Mouse (Mus musculus) adrenal gland, adult (tissue): Measurements from ENCODE around the gene Rhno1.

ENCODE experiments used
- DNase-seq, 2 experiments: peaks; one replicate each; pipeline ENCODE4 v3.0.0; 2022 to 2023; ENCODE audit warnings: low spot score in 1 of 2; ENCODE audit not compliant: inconsistent age in 2 of 2

Gene Rhno1

GRCm38 (mm10) chr6:128363007-128363825, 505 bp upstream of the Rhno1 start:
- DNase-seq = no peak

DNA sequence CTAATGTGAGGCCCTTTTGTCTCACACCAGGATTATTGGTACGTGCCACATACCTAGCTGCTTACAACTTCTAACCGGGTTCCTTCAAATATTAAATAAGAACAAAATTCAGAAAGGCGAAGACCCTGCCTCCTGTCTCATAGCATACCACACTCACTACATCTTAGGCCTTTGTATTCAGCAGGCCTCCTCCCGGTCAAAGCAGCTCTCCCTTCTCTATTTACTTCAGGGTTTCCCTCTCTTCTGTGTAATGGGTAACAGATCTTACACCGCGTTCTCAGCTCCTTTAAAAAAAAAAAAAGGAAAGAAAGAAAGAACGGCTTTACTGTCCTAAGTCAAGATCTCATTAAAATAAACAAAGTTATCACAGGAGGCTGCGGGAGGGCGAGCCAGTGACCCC, 810 bp downstream of the Rhno1 start:
- DNase-seq = no peak

- peak; percentile 70 to 92 for DNase-seq
Observed at GRCm38 (mm10) chr6:128358999-128359398, 3.7 kb downstream of the Rhno1 start.

GRCm38 (mm10) chr6:128355726-128356416, 6.8 kb downstream of the Rhno1 start, which contains the start of gene Tulp3:
Gene Tulp3 (minus strand): TSS chr6:128355851.
- peak; percentile 97 to 98 for DNase-seq

DNA sequence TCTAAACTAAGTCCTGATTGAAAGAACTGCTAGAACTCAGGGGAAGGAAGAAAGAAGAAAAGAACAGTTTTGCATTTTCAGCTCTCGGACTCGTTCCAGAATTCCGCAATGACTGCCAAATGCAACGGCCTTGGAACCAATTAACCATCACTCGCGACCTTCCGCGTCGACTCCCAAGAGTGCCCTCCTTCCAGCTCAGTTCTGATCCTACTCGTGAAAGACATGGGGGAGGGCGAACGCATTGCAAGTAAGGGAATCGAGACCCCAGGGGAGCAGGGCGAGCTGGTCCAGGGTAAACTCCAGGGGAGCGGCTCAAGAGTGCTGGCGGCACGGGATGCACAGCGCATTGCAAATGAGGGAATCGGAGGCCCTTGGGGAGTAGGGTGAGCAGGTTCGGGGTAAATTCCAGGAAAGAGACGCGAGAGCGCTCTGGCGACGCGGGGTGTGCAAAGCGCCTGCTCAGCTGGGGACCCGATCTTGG, 7.5 kb downstream of the Rhno1 start:
- DNase-seq = peak; percentile 78 to 94

GRCm38 (mm10) chr6:128354140-128354539, 8.6 kb downstream of the Rhno1 start:
- DNase-seq = peak in 1 of 2 experiments; percentile 65

GRCm38 (mm10) chr6:128349711-128350110, 13.0 kb downstream of the Rhno1 start:
- no peak for DNase-seq

DNA sequence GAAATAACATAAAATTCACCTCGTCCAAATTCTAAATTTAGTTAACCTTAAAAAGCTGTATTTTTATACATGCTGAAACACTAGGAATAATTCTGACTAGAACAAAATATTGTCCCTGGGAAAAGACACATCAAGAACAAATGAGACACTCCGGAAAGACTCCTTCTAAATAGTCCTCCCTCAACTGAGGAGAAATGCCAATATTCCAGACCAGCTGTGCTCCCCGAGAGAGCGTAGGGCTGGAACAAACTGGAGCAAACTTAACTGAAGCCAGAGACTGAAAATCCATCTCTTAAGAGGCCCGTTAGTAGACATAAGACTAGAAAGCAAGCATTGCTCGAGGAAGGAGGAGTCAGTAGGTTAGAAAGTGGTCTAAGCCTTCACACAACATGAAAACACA, 15.9 kb downstream of the Rhno1 start:
- DNase-seq = no peak

DNA sequence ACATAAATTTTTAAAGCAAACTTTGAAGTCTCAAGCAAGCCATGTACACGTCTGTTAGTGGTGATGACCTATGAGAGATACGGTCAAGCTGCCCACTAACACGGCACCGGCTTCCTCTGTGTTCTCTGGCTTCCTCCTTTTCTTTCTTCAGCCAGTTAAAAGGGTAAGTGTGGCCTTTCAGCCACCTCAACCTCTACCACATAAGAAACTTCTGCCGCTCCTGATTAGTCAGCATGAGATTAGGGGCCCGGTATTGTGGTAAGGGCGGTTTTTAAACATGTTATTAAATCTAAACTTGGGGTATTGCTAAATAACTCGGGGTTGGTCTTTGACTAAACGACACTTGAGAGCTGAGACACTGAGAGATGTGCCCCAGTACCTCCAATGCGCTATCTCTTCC, 17.1 kb downstream of the Rhno1 start:
- DNase-seq = peak; percentile 33 to 71

- no peak for DNase-seq
Observed at GRCm38 (mm10) chr6:128341956-128342723, 20.6 kb downstream of the Rhno1 start.

- DNase-seq = no peak
Observed at GRCm38 (mm10) chr6:128338876-128339275, 23.8 kb downstream of the Rhno1 start.

DNA sequence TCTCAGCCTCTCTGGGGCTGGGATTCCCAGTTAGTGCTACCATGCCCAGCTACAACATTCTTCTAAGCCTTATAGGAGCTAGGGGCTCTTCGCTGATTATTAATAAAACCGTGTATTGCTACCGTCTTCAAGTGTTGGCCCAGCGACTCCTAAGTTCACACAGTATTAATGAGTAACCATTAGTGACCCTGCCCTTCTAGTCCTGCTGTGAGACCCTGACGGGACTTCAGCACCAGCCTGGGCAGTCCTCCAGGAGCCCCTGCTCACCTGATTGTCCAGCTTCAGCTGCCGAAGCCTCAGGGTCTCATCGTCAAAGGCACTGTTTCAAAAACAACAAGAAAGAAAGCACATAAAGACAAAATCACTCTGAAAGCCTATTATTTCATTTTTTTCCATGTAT, 25.2 kb downstream of the Rhno1 start:
- no peak for DNase-seq

DNA sequence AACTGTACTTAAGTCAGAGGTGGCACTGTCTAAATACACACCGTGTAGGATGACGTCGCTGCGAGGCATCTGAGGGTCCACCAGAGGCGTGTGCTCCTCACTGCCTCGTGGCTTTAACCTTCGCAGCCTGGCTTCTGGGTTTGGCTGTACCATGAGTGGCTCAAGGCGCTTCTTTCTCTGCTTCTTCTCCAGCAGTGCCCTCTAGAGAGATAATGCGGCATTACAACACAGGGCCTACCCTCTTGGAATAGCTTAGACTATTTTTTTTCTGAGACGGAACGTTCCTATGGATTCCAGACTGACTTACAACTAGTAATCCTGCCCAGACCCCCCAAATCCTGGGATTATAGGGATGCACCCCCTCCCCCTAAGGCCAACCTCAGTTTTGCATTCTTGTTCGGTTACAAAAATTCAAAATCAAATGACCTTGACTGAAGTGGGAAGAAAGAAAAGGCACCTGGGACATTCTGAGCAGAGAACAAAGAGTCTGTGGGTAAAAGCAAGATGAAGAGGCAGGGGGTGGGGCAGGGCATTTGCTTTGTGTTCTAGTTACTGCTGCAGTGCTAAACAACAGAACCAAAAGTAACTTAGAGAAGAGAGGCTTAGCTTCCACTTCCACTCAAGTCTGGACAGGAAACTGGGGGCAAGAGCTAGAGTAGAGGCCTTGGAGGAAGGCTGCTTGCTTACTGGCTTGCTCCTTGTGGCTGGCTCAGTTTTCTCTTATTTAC, 28.1 kb downstream of the Rhno1 start:
- DNase-seq = peak; percentile 59 to 87

DNA sequence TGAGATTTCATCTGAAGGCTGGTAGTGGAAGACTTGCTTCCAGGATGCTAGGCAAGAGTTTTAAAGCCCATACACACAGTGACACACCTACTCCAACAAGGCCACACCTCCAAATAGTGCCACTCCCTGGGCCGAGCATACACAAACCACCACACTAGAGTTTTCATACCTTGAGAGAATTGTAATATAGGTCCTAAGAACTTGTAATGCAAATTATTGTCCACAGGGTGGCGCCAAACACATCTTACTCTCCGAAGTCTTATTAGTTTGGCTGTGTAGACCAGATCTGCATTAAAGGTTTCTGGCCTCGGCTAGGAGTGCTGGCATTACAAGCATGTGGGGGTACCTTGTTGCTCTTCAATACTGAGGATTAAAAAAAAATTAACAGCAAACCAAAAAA, 44.4 kb downstream of the Rhno1 start:
- peak; percentile 47 to 86 for DNase-seq

DNA sequence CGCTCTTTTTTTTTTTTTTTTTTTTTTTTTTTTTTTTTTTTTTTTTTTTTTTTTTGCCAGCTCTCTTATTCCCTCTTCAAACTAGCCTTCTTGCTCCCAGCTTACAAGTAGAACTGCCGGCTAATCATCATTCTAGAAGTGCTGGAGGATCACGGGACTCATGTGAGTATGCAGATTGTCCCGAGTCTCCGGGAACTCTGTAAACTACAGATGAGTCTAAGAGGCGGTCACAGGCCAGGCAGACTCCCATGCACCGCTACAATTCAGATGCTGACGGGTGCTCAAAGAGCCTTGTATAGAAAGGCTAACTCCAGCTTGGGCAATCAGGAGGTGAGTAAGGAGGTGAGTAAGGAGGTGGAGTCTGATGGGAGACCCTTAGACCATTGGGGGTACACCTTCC, 47.1 kb downstream of the Rhno1 start:
- DNase-seq = no peak

DNA sequence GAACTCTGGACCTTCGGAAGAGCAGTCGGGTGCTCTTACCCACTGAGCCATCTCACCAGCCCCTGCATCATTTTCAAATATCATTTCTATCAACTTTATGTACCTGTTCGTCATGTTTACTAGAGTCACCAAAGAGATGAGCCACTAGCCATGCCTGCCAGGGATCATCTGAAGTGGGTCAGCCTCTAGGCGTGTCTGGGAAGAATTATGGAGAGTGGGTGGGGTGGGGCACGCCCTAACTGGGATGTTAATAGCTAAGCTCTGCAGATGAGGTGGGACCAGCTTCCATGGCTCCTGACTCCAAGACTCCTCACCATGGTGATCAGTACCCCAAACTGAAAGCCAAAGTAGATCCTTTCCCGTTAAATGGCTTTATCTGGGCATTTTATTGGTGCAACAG, 47.9 kb downstream of the Rhno1 start:
- DNase-seq = no peak

GRCm38 (mm10) chr6:128308311-128308710, 54.4 kb downstream of the Rhno1 start:
- DNase-seq = peak; percentile 43 to 82
